Mouse (Mus musculus) CH12.LX (cell line): Measurements from ENCODE around the gene Aldh1a2. TPM values are rescaled to one million over a fixed set of nuclear protein-coding genes. Genes with fewer than 3 reads are reported as not detected.

Experiments used
- DNase-seq: peaks from one replicate; pipeline ENCODE4 v3.0.0-alpha.2; 2013; ENCODE audit errors: extremely low read depth
- H3K27ac ChIP-seq: 2 replicates; pipeline ENCODE4 v1.5.1; 2012; ENCODE audit warnings: low read depth, mild to moderate bottlenecking, control low read depth, moderate library complexity; ENCODE audit not compliant: insufficient read depth
- H3K27me3 ChIP-seq: replicated peaks from 2 replicates; pipeline ENCODE3; 2012; ENCODE audit warnings: inconsistent platforms
- H3K36me3 ChIP-seq, 2 experiments: replicated peaks in 1 of 2; 2 replicates each; pipeline versions ENCODE3 to v1.6.1; 2012; ENCODE audit warnings: inconsistent platforms in 1 of 2, low read length in 1 of 2, mild to moderate bottlenecking in 1 of 2, mixed read lengths in 1 of 2, moderate library complexity in 1 of 2; ENCODE audit not compliant: control insufficient read depth in 1 of 2, insufficient read depth in 1 of 2
- H3K4me1 ChIP-seq, 2 experiments: 2 replicates each; pipeline ENCODE4 v1.6.1; 2012; ENCODE audit warnings: inconsistent platforms in 1 of 2, moderate library complexity in 1 of 2; ENCODE audit not compliant: insufficient read depth in 2 of 2, control insufficient read depth in 1 of 2
- H3K4me2 ChIP-seq: 2 replicates; pipeline ENCODE4 v1.6.1; 2012; ENCODE audit warnings: low read depth, mild to moderate bottlenecking, control low read depth; ENCODE audit not compliant: poor library complexity, insufficient read depth, severe bottlenecking
- H3K4me3 ChIP-seq, 3 experiments: fragments of 150-350 bp in 1 of 3; sonication (generic) in 1 of 3; replicated peaks in 1 of 3; 2 replicates each; pipeline versions ENCODE3 to v1.5.1; 2011 to 2012; ENCODE audit warnings: low read depth in 2 of 3, low read length in 2 of 3, mild to moderate bottlenecking in 2 of 3, moderate library complexity in 2 of 3, control low read depth in 1 of 3, improper control_type of control experiment in 1 of 3, inconsistent platforms in 1 of 3, mixed read lengths in 1 of 3; ENCODE audit not compliant: poor library complexity in 1 of 3
- H3K79me2 ChIP-seq: replicated peaks from 2 replicates; pipeline ENCODE4 v1.6.1; 2012; ENCODE audit warnings: mild to moderate bottlenecking, moderate library complexity; ENCODE audit not compliant: control insufficient read depth, poor library complexity, insufficient read depth, severe bottlenecking; ENCODE audit errors: extremely low read depth
- H3K9ac ChIP-seq: 2 replicates; pipeline ENCODE4 v1.6.1; 2012; ENCODE audit warnings: low read depth, mild to moderate bottlenecking, control low read depth, moderate library complexity; ENCODE audit not compliant: insufficient read depth
- H3K9me3 ChIP-seq: replicated peaks from 2 replicates; pipeline ENCODE3; 2012; ENCODE audit warnings: low read length, inconsistent platforms, mixed read lengths
- BHLHE40 ChIP-seq: IDR thresholded peaks from 2 replicates; pipeline ENCODE4 v1.6.1; 2011; ENCODE audit warnings: mild to moderate bottlenecking, low read depth, low read length, improper control_type of control experiment
- CHD1 ChIP-seq: IDR thresholded peaks from 2 replicates; pipeline ENCODE4 v1.6.1; 2012; ENCODE audit warnings: low read depth, low read length, improper control_type of control experiment, inconsistent platforms
- E2F4 ChIP-seq: IDR thresholded peaks from 2 replicates; pipeline ENCODE4 v1.6.1; 2011; ENCODE audit warnings: low read depth, low read length, improper control_type of control experiment; ENCODE audit not compliant: insufficient replicate concordance
- EP300 ChIP-seq: IDR thresholded peaks from 2 replicates; pipeline ENCODE4 v1.6.1; 2011; ENCODE audit warnings: low read length, improper control_type of control experiment
- ETS1 ChIP-seq: conservative IDR thresholded peaks from 2 replicates; pipeline ENCODE4 v1.6.1; 2012; ENCODE audit warnings: low read depth, mild to moderate bottlenecking, inconsistent platforms, low read length, improper control_type of control experiment, moderate library complexity
- HCFC1 ChIP-seq: IDR thresholded peaks from 2 replicates; pipeline ENCODE4 v1.6.1; 2012; ENCODE audit warnings: low read depth, mild to moderate bottlenecking, inconsistent platforms, low read length, improper control_type of control experiment
- JUN ChIP-seq: IDR thresholded peaks from 2 replicates; pipeline ENCODE4 v1.6.1; 2011; ENCODE audit warnings: low read depth, mild to moderate bottlenecking, low read length, improper control_type of control experiment, moderate library complexity; ENCODE audit not compliant: insufficient read depth
- JUND ChIP-seq: conservative IDR thresholded peaks from 2 replicates; pipeline ENCODE4 v1.6.1; 2011; ENCODE audit warnings: low read depth, low read length, improper control_type of control experiment
- MAX ChIP-seq: IDR thresholded peaks from 2 replicates; pipeline ENCODE4 v1.6.1; 2011; ENCODE audit warnings: low read length, improper control_type of control experiment
- MAZ ChIP-seq: IDR thresholded peaks from 2 replicates; pipeline ENCODE4 v1.6.1; 2012; ENCODE audit warnings: low read depth, mild to moderate bottlenecking, inconsistent platforms, low read length, improper control_type of control experiment, moderate library complexity
- MEF2A ChIP-seq: IDR thresholded peaks from 2 replicates; pipeline ENCODE4 v1.6.1; 2014; ENCODE audit warnings: low read depth, mild to moderate bottlenecking, inconsistent platforms, low read length, improper control_type of control experiment, borderline replicate concordance
- NRF1 ChIP-seq: IDR thresholded peaks from 2 replicates; pipeline ENCODE4 v1.6.1; 2014; ENCODE audit warnings: low read depth, mild to moderate bottlenecking, inconsistent platforms, low read length, improper control_type of control experiment, moderate library complexity
- POLR2A ChIP-seq: IDR thresholded peaks from 2 replicates; pipeline ENCODE4 v1.6.1; 2011; ENCODE audit warnings: low read depth, mild to moderate bottlenecking, improper control_type of control experiment, low read length
- POLR2AphosphoS2 ChIP-seq: IDR thresholded peaks from 2 replicates; pipeline ENCODE4 v1.6.1; 2011; ENCODE audit warnings: low read depth, low read length, improper control_type of control experiment
- RAD21 ChIP-seq: IDR thresholded peaks from 2 replicates; pipeline ENCODE4 v1.6.1; 2011; ENCODE audit warnings: low read depth, mild to moderate bottlenecking, low read length, improper control_type of control experiment, moderate library complexity
- RCOR1 ChIP-seq: conservative IDR thresholded peaks from 2 replicates; pipeline ENCODE4 v1.6.1; 2012; ENCODE audit warnings: low read depth, mild to moderate bottlenecking, inconsistent platforms, low read length, improper control_type of control experiment
- SIN3A ChIP-seq: IDR thresholded peaks from 2 replicates; pipeline ENCODE4 v1.6.1; 2012; ENCODE audit warnings: low read length, improper control_type of control experiment, inconsistent platforms
- SMC3 ChIP-seq: IDR thresholded peaks from 2 replicates; pipeline ENCODE4 v1.6.1; 2011; ENCODE audit warnings: low read depth, low read length, improper control_type of control experiment
- TBP ChIP-seq: conservative IDR thresholded peaks from 2 replicates; pipeline ENCODE4 v1.6.1; 2011; ENCODE audit warnings: low read depth, low read length, improper control_type of control experiment
- TCF12 ChIP-seq: IDR thresholded peaks from 2 replicates; pipeline ENCODE4 v1.6.1; 2014; ENCODE audit warnings: low read depth, mild to moderate bottlenecking, inconsistent platforms, low read length, improper control_type of control experiment
- USF2 ChIP-seq: conservative IDR thresholded peaks from 2 replicates; pipeline ENCODE4 v1.6.1; 2011; ENCODE audit warnings: low read depth, low read length, improper control_type of control experiment
- ZKSCAN1 ChIP-seq: IDR thresholded peaks from 2 replicates; pipeline ENCODE4 v1.6.1; 2012; ENCODE audit warnings: low read depth, inconsistent platforms, low read length, improper control_type of control experiment, borderline replicate concordance
- ZMIZ1 ChIP-seq: IDR thresholded peaks from 2 replicates; pipeline ENCODE4 v1.6.1; 2012; ENCODE audit warnings: low read depth, mild to moderate bottlenecking, inconsistent platforms, low read length, improper control_type of control experiment
- dilution Hi-C: fragments of 300-500 bp; cut with MboI; formaldehyde crosslinking; loops from 2 replicates; pipeline ENCODE4 v1.14.3; 2020; ENCODE audit warnings: low sequenced_read_pairs; ENCODE audit not compliant: extremely low pct_unique_long_range_greater_than_20kb, extremely low pct_ligation_motif_present
- in situ Hi-C: fragments of 300-500 bp; cut with MboI; formaldehyde crosslinking; loops from 3 replicates; pipeline ENCODE4 v1.14.3; 2019; ENCODE audit warnings: low sequenced_read_pairs, low pct_ligation_motif_present, low pct_unique_long_range_greater_than_20kb, mixed read lengths
- polyA plus RNA-seq: library from polyadenylated mRNA; unstranded; fragments of >175 nt; gene quantifications from 2 replicates; pipeline ENCODE4 v1.2.1, GENCODE M21; 2012; ENCODE audit warnings: low read depth; ENCODE audit not compliant: insufficient read length
- total RNA-seq, 2 experiments: library from RNA; depleted of rRNA; stranded (reverse); fragments of 300-350 nt in 1 of 2; fragments of >200 nt in 1 of 2; gene quantifications; 2 replicates each; pipeline ENCODE4 v1.2.3; 2012 to 2014

Aldh1a2 gene
- total and polyA plus RNA-seq, 3 experiments: 0.77 to 11.9 (median 1.4) TPM

- no peak overlapping the region for H3K4me3 ChIP-seq
- no peak overlapping the region for H3K9ac ChIP-seq
- H3K27me3 ChIP-seq: no peaks in the 10 kb centered on the region
- in situ Hi-C loops: no loop called here
- TF ChIP-seq ETS1 (no peak), BHLHE40 (no peak), RAD21 (no peak), POLR2AphosphoS2 (no peak), CHD1 (no peak), EP300 (no peak), SIN3A (no peak), MAX (no peak), TCF12 (no peak), ZMIZ1 (no peak), MEF2A (no peak), JUN (no peak), POLR2A (no peak), JUND (no peak), USF2 (no peak), ZKSCAN1 (no peak), E2F4 (no peak), RCOR1 (no peak)
- TF ChIP-seq, all 38 proteins: peak for 0
- no peak overlapping the region for H3K4me2 ChIP-seq
- no peaks in the 10 kb centered on the region for H3K79me2 ChIP-seq
- no peak overlapping the region for H3K27ac ChIP-seq
- dilution Hi-C loops: no loop called here
- peaks cover 0 to 13% of the 10 kb centered on the region in 2 experiments for H3K36me3 ChIP-seq
- peaks cover 0 to 20% of the 10 kb centered on the region in 2 experiments; a peak in 2 of 4 replicates for H3K4me1 ChIP-seq
- no peaks in the 10 kb centered on the region for H3K9me3 ChIP-seq
- DNase-seq: no peak
Observed at GRCm38 (mm10) chr9:71288738-71289137, 73.1 kb downstream of the Aldh1a2 start.

- in situ Hi-C loops: no loop called here
- no peaks in the 10 kb centered on the region for H3K9me3 ChIP-seq
Observed at GRCm38 (mm10) chr9:71289810-71290209, 74.2 kb downstream of the Aldh1a2 start.

More at GRCm38 (mm10) chr9:71289810-71290209, 74.2 kb downstream of the Aldh1a2 start:
- Histone ChIP-seq H3K27ac (no peak overlapping the region), H3K9ac (no peak overlapping the region), H3K36me3 (peaks cover 0 to 13% of the 10 kb centered on the region in 2 experiments), H3K4me2 (no peak overlapping the region), H3K79me2 (no peaks in the 10 kb centered on the region), H3K4me3 (no peak overlapping the region), H3K4me1 (peaks cover 0 to 20% of the 10 kb centered on the region in 2 experiments; a peak in 2 of 4 replicates)
- DNase-seq: no peak
- dilution Hi-C loops: no loop called here
- TF ChIP-seq SMC3: no peak
- TF ChIP-seq MAZ: no peak
- no peak for TF ChIP-seq BHLHE40
- no peak for TF ChIP-seq CHD1
- TF ChIP-seq NRF1: no peak
- no peak for TF ChIP-seq HCFC1
- no peak for TF ChIP-seq TBP
- TF ChIP-seq, all 38 proteins: peak for 0
- H3K27me3 ChIP-seq: no peaks in the 10 kb centered on the region
